Mouse (Mus musculus) left cerebral cortex, adult 2 months (tissue): Measurements from ENCODE around the gene Fignl1. TPM values are rescaled to one million over a fixed set of nuclear protein-coding genes. Genes with fewer than 3 reads are reported as not detected.

ENCODE experiments used
- DNase-seq, 2 experiments: peaks; one replicate each; pipeline ENCODE4 v3.0.0; 2021 to 2022; ENCODE audit warnings: low spot score in 2 of 2, mixed read lengths in 1 of 2; ENCODE audit errors: extremely low spot score in 1 of 2
- H3K27ac ChIP-seq: fragments of 200-600 bp; 2 replicates; pipeline ENCODE4 v1.8.1; 2022
- H3K4me3 ChIP-seq: fragments of 200-600 bp; 2 replicates; pipeline ENCODE4 v1.8.1; 2022
- CTCF ChIP-seq: fragments of 200-600 bp; IDR thresholded peaks from 2 replicates; pipeline ENCODE4 v1.8.1; 2022; ENCODE audit warnings: antibody characterized with exemption, mild to moderate bottlenecking, moderate library complexity
- intact Hi-C: fragments of 180-260 bp; cut with DNase I; formaldehyde crosslinking; loops from one replicate; pipeline ENCODE4 v1.15.1; 2025
- total RNA-seq, 2 experiments: library from RNA; stranded (reverse); gene quantifications; 2 replicates each; pipeline ENCODE4 v1.2.3; 2021

The Fignl1 gene
- total RNA-seq, 2 experiments from 2014 or later: 0.77 to 1.0 TPM

DNA sequence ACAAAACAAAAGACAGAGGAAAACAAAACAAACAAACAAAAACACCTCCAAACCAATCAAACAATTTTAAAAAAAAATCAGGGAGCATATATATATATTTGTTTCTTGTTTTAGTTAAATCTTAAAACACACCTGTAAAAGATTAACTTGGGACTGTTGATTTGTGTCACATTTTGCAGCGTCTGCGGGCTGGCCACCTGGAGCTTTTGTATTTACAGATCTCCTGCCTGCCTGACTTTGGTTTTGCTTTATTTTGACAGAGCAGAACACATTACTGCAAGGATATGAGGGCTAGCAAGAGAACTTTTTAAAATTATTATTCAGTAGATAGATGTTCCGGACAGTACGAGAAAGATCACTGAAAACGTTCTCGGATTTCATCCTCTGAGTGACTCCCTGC is 22.8 kb upstream of the Fignl1 start:
- Histone ChIP-seq H3K27ac (no peak overlapping the region), H3K4me3 (no peak overlapping the region)
- intact Hi-C loops: no loop called here
- no peak for DNase-seq
- no peak for TF ChIP-seq CTCF

DNA sequence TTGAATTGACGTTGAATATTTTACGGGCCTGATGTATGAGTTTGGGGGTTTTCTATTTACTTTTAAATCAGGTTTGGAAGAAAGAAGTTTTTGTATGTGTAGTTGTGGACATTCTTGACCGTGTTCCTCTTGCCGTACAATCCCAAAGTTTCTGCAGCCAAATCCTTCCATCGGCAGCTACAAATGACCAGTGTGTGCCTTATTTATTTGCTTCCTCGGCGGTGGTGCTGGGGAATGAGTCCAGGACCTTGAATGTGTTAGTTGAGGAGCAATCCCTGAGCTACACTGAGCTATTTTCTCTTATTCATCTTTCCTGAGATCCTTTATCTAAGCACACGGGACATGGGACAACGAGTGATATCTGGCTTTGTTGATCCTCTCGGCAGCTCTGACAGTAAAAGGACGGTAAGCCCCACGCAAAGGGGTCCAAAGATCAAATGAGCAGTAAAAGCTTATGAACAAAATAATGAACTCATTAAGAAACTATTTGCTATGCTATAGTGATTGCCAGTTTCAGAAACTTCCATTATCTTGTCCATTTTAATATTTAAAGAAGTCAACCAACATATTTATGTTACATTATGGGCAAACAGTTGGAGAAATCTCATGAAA is 22.2 kb upstream of the Fignl1 start:
- DNase-seq: no peak
- no peak for TF ChIP-seq CTCF
- Histone ChIP-seq H3K4me3 (no peak overlapping the region), H3K27ac (no peak overlapping the region)
- intact Hi-C loops: no loop called here

DNA sequence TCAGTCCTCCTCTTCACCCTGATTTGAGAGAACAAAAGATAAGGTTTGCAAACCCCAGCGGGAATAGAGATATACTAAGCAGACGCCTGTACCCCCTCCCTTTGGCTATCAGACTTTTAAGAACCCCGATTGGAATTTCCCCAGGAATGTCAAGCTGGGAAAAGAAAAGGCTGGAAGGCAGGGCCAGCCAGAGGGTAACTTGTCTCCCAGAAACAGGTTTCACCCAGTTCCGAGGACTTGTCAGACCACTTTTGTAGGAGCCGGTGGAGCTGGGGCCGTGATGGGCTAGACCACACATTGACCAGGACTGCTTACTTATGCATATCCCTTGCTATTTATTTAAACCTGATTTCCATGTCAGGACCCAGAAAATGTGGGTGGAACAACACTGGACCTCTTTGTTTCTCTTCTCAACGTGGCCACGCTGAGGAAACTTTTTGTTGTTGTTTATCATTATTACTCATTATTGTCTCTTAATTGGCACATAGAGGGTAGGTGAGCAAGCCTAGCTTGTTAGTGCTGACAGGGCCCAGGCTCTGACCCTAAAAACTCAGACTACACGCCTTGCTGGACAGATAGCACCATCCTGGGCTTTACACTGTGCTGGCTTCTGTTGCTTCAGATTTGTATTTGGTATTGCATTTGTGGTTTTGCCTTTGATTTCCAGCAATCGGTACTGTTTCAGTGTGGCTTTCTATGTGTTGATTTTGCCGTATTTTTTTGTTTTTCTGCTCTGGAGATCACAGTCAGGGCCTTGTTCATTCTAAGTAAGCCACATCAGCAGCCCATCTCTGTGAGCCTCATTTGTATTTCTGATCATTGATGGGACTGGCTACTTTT is 20.6 kb upstream of the Fignl1 start:
- intact Hi-C loops: no loop called here

DNA sequence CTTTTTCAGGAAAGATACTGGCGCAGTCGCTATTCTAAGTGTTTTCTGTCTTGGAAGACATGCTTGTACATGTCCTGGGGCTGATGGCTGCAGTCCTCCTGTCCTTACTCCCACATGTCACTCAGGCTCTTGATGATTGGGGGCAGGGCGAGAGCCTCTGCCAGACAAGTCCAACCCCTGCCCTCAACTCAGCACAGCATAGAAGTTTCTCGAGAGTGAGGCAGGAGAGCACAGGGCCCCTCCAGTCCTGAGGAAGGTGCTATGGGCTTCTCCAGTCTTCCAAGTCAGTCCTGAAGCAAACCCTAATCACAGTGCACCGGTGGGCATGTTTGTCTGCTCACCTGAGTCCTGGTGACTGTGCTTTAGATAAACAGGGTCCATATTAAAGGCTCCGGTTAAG is 20.0 kb upstream of the Fignl1 start:
- TF ChIP-seq CTCF: no peak
- no peak for DNase-seq
- Histone ChIP-seq H3K27ac (no peak overlapping the region), H3K4me3 (no peak overlapping the region)
- intact Hi-C loops: no loop called here

More for the DNA sequence above, 20.6 kb upstream of the Fignl1 start:
- H3K27ac ChIP-seq: no peak overlapping the region
- TF ChIP-seq CTCF: no peak
- H3K4me3 ChIP-seq: no peak overlapping the region
- no peak for DNase-seq

DNA sequence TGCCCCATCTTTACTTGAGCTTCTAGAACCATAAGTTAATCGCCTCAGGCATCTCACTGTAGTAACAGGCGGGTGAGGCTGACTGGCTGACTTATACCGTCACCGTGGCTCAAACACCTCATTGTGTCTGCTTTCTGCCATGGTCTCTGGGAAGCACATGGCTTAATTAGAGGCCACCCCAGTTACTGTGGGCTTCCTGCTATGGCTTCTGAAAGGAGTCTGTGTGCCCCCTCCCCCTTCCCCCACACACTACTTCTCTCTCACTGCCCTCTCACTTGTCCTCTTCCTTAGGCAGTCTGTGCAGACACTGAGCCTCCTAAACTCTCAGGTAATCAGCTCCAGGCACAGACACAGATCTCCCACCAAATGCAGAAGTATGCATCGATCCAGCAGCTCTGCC is 19.5 kb upstream of the Fignl1 start:
- DNase-seq: no peak
- intact Hi-C loops: no loop called here
- no peak overlapping the region for H3K4me3 ChIP-seq
- TF ChIP-seq CTCF: no peak
- no peak overlapping the region for H3K27ac ChIP-seq

DNA sequence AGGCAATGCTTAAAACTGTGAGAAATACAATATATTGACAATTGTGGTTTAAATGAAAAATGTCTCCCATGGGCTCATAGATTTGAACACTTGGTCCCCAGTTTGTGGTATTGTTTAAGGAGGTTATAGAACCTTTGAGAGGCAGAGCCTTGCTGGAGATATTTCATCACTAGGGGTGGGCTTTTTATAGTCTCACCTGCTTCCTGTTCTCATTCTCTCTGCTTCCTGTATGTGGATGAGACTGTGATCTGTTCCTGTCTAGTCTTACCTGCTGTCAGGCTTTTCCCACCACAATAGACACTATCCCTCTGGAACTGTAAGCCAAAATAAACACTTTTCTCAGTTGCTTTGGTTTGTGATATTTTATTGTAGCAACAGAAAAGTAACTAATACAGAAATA is 17.7 kb upstream of the Fignl1 start:
- no peak for DNase-seq
- no peak overlapping the region for H3K4me3 ChIP-seq
- intact Hi-C loops: no loop called here
- H3K27ac ChIP-seq: no peak overlapping the region
- no peak for TF ChIP-seq CTCF

DNA sequence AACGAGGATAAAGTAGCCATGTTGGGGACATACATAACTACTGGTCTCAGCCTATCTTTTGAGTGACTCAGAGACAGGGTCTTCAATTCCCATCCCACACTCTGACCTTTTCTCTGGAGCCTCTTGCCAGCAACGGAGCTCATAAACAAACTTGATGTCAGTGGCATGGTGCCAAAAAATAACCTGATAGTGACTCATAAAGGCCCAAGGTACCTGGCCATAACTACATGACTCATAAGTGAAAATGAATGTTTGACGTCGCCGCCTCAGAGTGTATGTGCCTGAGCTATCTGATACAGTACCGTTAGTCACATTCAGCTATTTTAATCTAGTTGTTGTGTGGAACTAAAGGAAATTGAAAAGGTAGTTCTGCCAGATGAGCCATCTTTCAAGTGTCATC is 16.9 kb upstream of the Fignl1 start:
- intact Hi-C loops: no loop called here

DNA sequence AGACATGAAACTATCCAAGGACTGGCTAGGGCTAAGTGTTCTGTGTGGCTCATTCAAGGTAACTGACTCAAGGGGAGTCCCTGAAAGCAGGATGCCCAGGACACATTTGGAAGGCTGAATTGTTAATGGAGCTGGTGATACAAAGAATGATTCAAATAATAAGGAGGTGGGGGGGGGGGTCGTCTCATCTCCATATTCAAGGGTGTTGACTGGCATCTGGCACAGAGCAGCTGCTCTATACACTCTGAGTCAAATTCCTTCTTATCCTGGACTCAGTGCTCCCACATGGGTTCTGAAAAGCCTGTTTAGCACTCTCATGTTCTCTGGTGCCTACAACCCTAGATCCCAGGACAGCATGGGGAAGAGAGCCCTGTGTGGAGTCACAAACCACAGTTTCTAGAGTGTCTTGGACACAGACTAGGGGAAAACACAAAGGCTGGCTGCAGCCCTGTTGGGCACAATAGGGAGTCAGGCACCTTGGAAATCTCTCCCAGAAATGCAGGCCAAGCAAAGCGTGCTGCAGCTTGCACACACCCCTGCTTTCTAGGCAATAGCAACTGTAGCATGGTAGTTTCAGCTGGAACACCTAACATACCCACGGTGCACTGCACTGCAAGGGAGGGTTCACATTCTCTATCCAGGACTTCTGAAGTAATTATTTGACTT is 16.3 kb upstream of the Fignl1 start:
- TF ChIP-seq CTCF: no peak
- DNase-seq: no peak
- intact Hi-C loops: loop anchor here (5.0 kb wide), 2 partner anchors 467 to 532 kb away; no protein-coding TSS in a partner anchor
- Histone ChIP-seq H3K4me3 (no peak overlapping the region), H3K27ac (no peak overlapping the region)

More for the DNA sequence above, 16.9 kb upstream of the Fignl1 start:
- Histone ChIP-seq H3K4me3 (no peak overlapping the region), H3K27ac (no peak overlapping the region)
- no peak for TF ChIP-seq CTCF
- DNase-seq: no peak

DNA sequence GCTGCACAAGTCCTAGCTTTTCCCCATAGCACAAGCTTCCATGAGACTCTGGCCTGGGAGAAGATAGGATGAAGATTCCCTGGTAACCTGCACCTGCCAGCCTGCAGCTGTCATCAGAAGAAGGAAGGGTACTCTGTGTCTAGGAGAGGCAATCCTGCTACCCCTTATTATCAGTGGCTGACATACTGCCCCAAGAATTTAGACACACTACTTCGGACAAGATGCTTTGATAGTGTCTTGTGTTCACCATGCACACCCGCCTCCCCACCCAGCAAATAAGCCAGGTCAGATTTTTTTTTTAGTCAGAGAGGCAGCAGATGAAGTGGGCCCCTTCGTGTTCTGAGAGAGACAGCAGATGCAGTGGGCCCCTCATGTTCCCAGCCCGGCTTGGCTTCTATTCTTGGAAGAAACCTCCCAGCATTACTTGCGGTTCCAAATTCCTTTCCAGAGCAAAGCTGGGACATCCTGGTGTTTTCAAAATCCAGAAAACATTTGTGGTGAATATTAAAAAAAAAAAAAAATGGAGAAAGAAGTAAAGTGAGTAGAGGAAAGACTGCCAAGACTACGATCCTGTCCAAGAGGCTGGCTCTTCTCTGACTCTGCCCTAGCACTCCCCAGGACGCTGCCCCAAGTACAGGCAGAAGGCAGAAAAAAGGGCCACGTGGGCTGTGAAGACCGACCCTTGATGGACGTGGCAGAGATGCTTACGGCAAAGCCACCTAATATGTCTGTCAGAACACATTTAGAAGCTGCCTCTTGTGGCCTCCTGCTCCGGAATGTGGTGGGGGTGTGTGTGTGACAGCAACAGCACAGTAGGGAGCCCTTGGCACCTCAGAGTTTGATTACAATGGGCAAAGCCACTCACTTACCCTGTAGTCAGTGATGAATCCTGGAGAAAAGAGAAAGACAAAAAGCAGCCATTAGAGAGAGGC is 15.5 kb upstream of the Fignl1 start:
- Histone ChIP-seq H3K27ac (no peak overlapping the region), H3K4me3 (no peak overlapping the region)
- no peak for TF ChIP-seq CTCF
- DNase-seq: no peak
- intact Hi-C loops: loop anchor here (5.0 kb wide), 2 partner anchors 468 to 533 kb away; no protein-coding TSS in a partner anchor

DNA sequence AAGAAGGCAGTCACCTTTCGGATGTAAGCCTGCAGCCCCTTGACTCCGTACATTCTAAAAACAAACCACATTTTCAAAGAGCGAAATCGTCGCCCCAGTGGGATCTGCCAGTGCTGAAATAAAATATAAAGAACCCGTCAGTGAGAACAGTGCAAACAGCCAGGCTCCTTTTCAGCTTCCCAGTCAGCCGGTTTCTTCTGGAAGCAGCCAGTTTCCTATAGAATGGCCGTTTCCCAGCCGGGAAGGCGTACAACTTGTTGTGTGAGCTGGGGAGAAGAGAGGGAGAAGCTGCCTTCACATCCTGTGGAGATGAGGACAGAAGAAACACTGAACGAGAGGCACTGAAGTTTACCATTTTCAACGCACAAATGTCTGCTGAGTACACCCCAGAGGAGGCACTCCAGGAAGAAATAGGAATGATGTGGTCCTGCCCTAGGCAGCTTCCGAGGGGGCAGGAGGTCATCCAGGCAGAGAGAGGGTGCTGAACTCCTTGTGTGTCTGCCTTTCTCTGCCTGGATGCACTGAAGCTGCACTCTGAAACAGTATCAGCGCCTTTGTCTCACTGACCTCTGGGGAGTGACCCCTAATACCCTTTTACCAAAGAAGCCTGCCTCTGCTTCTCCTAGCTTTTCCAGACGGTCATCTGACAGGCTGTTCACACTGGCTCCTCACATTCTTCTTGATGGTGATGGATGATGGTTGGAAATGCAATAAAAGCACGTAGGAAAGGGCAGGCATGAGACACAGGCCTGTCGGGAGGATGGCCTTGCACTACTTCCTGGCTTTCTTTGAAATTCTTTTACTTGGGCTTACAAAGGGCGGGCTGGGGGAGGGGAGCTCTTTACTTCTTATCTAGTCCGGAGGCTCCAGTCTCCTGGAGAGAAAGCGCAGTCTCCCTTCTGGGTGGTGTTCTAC is 13.7 kb upstream of the Fignl1 start:
- TF ChIP-seq CTCF: no peak
- H3K4me3 ChIP-seq: no peak overlapping the region
- intact Hi-C loops: loop anchor here (5.0 kb wide), 2 partner anchors 470 to 535 kb away; no protein-coding TSS in a partner anchor
- DNase-seq: no peak
- H3K27ac ChIP-seq: no peak overlapping the region
